Mouse (Mus musculus) stomach, postnatal 0 days (tissue): ENCODE measurements around the gene Git1. TPM values are rescaled to one million over a fixed set of nuclear protein-coding genes. Genes with fewer than 3 reads are reported as not detected.

Source experiments
- ATAC-seq: fragments of 200-750 bp; cut with Nextera tagmentation; 2 replicates; pipeline ENCODE4 v1.8.0; 2017; ENCODE audit not compliant: low FRiP score, low TSS enrichment
- DNase-seq: peaks from one replicate; pipeline ENCODE4 v3.0.0-alpha.2; 2016; ENCODE audit warnings: low spot score
- H3K27ac ChIP-seq: fragments of 300-500 bp; sonication (generic); replicated peaks from 2 replicates; pipeline ENCODE4 v1.5.1; 2014; ENCODE audit warnings: mild to moderate bottlenecking, control low read depth
- H3K27me3 ChIP-seq: fragments of 300-500 bp; sonication (generic); 2 replicates; pipeline ENCODE4 v1.6.1; 2014; ENCODE audit warnings: low read length; ENCODE audit not compliant: control insufficient read depth, insufficient read depth
- H3K36me3 ChIP-seq: fragments of 300-500 bp; sonication (generic); 2 replicates; pipeline ENCODE4 v1.6.1; 2014; ENCODE audit warnings: low read length, mixed read lengths; ENCODE audit not compliant: control insufficient read depth, insufficient read depth
- H3K4me1 ChIP-seq: fragments of 300-500 bp; sonication (generic); replicated peaks from 2 replicates; pipeline ENCODE4 v1.6.1; 2014; ENCODE audit warnings: antibody characterized with exemption; ENCODE audit not compliant: control insufficient read depth, insufficient read depth
- H3K4me2 ChIP-seq: fragments of 300-500 bp; sonication (generic); replicated peaks from 2 replicates; pipeline ENCODE4 v1.6.1; 2014; ENCODE audit warnings: low read depth, mild to moderate bottlenecking, control low read depth, moderate library complexity
- H3K4me3 ChIP-seq: fragments of 300-500 bp; sonication (generic); 2 replicates; pipeline ENCODE4 v1.5.1; 2014; ENCODE audit warnings: low read depth, low read length, control low read depth
- H3K9ac ChIP-seq: fragments of 300-500 bp; sonication (generic); 2 replicates; pipeline ENCODE4 v1.6.1; 2014; ENCODE audit warnings: mild to moderate bottlenecking, low read length, control low read depth, mixed read lengths
- H3K9me3 ChIP-seq: fragments of 300-500 bp; sonication (generic); 2 replicates; pipeline ENCODE4 v1.6.1; 2016; ENCODE audit warnings: low read length; ENCODE audit not compliant: control insufficient read depth
- CTCF ChIP-seq: IDR thresholded peaks from 2 replicates; pipeline ENCODE4 v1.5.1; 2016; ENCODE audit warnings: antibody characterized with exemption, low read depth, mild to moderate bottlenecking, moderate library complexity
- EP300 ChIP-seq: optimal IDR thresholded peaks from 2 replicates; pipeline ENCODE3; 2016; ENCODE audit warnings: antibody characterized with exemption
- WGBS: fragments of 180-500 bp; shearing (Covaris S2); extraction: QIAGEN DNeasy Blood & Tissue Kit; methylation state at CpG from one replicate; pipeline ENCODE4 v1.1.7; 2014; 5-methylcytosine and 5-hydroxymethylcytosine counted together
- polyA plus RNA-seq: library from polyadenylated mRNA; unstranded; fragments of >200 nt; fragmentation: Nextera tagmentation; extraction: Ambion mirVana; gene quantifications from 2 replicates; pipeline ENCODE4 v1.2.1, GENCODE M21; 2015

Gene Git1
- polyA plus RNA-seq, 1 experiment from 2014 or later, result 5.9 TPM

- Histone ChIP-seq H3K4me2 (no peak overlapping the region), H3K27ac (no peak overlapping the region), H3K27me3 (no peaks in the 10 kb centered on the region), H3K9me3 (no peaks in the 10 kb centered on the region), H3K4me3 (no peak overlapping the region), H3K9ac (no peak overlapping the region), H3K4me1 (no peaks in the 10 kb centered on the region), H3K36me3 (peaks cover 8% of the 10 kb centered on the region)
- no peak for ATAC-seq
- 83% methylated on average over 9 of the region's 9 CpGs for WGBS
- TF ChIP-seq CTCF (no peak), EP300 (no peak)
- no peak for DNase-seq
Measured at GRCm38 (mm10) chr11:77468397-77468796, 25.0 kb upstream of the Git1 start.

GRCm38 (mm10) chr11:77471407-77471806 is 22.0 kb upstream of the Git1 start:
- ATAC-seq, result no peak

GRCm38 (mm10) chr11:77472775-77473174 is 20.6 kb upstream of the Git1 start:
- DNase-seq (no peak), ATAC-seq (no peak)
- Histone ChIP-seq H3K36me3 (peaks cover 8% of the 10 kb centered on the region), H3K27me3 (no peaks in the 10 kb centered on the region), H3K9ac (no peak overlapping the region), H3K4me1 (no peaks in the 10 kb centered on the region), H3K9me3 (no peaks in the 10 kb centered on the region), H3K27ac (no peak overlapping the region), H3K4me2 (no peak overlapping the region), H3K4me3 (no peak overlapping the region)
- TF ChIP-seq EP300, result no peak
- TF ChIP-seq CTCF, result no peak
- 79% methylated on average over 16 of the region's 16 CpGs for WGBS

More at GRCm38 (mm10) chr11:77471407-77471806, 22.0 kb upstream of the Git1 start:
- no peaks in the 10 kb centered on the region for H3K9me3 ChIP-seq
- peaks cover 8% of the 10 kb centered on the region for H3K36me3 ChIP-seq
- DNase-seq, result no peak
- TF ChIP-seq EP300 (no peak), CTCF (no peak)
- no peak overlapping the region for H3K9ac ChIP-seq
- H3K4me3 ChIP-seq, result no peak overlapping the region
- 78% methylated on average over 29 of the region's 29 CpGs for WGBS
- H3K27ac ChIP-seq, result no peak overlapping the region
- no peaks in the 10 kb centered on the region for H3K4me1 ChIP-seq
- H3K4me2 ChIP-seq, result no peak overlapping the region
- H3K27me3 ChIP-seq, result no peaks in the 10 kb centered on the region

GRCm38 (mm10) chr11:77476216-77476615 is 17.1 kb upstream of the Git1 start:
- WGBS, result 92% methylated on average over 14 of the region's 14 CpGs
- H3K4me3 ChIP-seq, result no peak overlapping the region
- DNase-seq (no peak), ATAC-seq (no peak; the same call in 1 of the 2 replicates)
- no peaks in the 10 kb centered on the region for H3K9me3 ChIP-seq
- H3K36me3 ChIP-seq, result peaks cover 8% of the 10 kb centered on the region
- TF ChIP-seq CTCF (no peak), EP300 (no peak)
- no peaks in the 10 kb centered on the region for H3K27me3 ChIP-seq
- no peak overlapping the region for H3K9ac ChIP-seq
- no peak overlapping the region for H3K4me2 ChIP-seq
- no peaks in the 10 kb centered on the region for H3K4me1 ChIP-seq
- H3K27ac ChIP-seq, result no peak overlapping the region

- Histone ChIP-seq H3K4me1 (no peaks in the 10 kb centered on the region), H3K9me3 (no peaks in the 10 kb centered on the region), H3K27me3 (no peaks in the 10 kb centered on the region), H3K4me2 (no peak overlapping the region), H3K27ac (no peak overlapping the region), H3K4me3 (no peak overlapping the region), H3K36me3 (peaks cover 5% of the 10 kb centered on the region; the same call in 1 of the 2 replicates), H3K9ac (no peak overlapping the region)
- DNase-seq (no peak), ATAC-seq (no peak)
- WGBS, result 87% methylated on average over 6 of the region's 6 CpGs
- TF ChIP-seq CTCF, result no peak
- TF ChIP-seq EP300, result no peak
Measured at GRCm38 (mm10) chr11:77476895-77477294, 16.5 kb upstream of the Git1 start.

GRCm38 (mm10) chr11:77483043-77483442 is 10.3 kb upstream of the Git1 start:
- TF ChIP-seq CTCF (no peak), EP300 (no peak)
- peaks cover 5% of the 10 kb centered on the region; the same call in 1 of the 2 replicates for H3K4me1 ChIP-seq
- no peak for DNase-seq
- H3K9me3 ChIP-seq, result no peaks in the 10 kb centered on the region
- H3K27ac ChIP-seq, result no peak overlapping the region
- no peaks in the 10 kb centered on the region for H3K27me3 ChIP-seq
- no peak overlapping the region for H3K4me3 ChIP-seq
- H3K4me2 ChIP-seq, result no peak overlapping the region
- no peak overlapping the region for H3K9ac ChIP-seq
- H3K36me3 ChIP-seq, result no peaks in the 10 kb centered on the region
- no peak for ATAC-seq
- 72% methylated on average over 3 of the region's 3 CpGs for WGBS
